Mouse (Mus musculus) midbrain, embryonic 13.5 days (tissue): ENCODE data around the gene Cyp2d12. TPM values are rescaled to one million over a fixed set of nuclear protein-coding genes. Genes with fewer than 3 reads are reported as not detected.

Experiments
- ATAC-seq: fragments of 200-750 bp; cut with Nextera tagmentation; 2 replicates; pipeline ENCODE4 v1.8.0; 2017; ENCODE audit warnings: mild to moderate bottlenecking, moderate TSS enrichment, moderate library complexity
- H3K27ac ChIP-seq: fragments of 300-500 bp; sonication (generic); 2 replicates; pipeline ENCODE4 v1.5.1; 2015; ENCODE audit warnings: inconsistent platforms, mild to moderate bottlenecking, moderate library complexity
- H3K27me3 ChIP-seq: fragments of 300-500 bp; sonication (generic); 2 replicates; pipeline ENCODE4 v1.6.1; 2015; ENCODE audit warnings: mild to moderate bottlenecking, inconsistent platforms
- H3K36me3 ChIP-seq: fragments of 300-500 bp; sonication (generic); 2 replicates; pipeline ENCODE4 v1.6.1; 2015; ENCODE audit warnings: mild to moderate bottlenecking, inconsistent platforms
- H3K4me1 ChIP-seq: fragments of 300-500 bp; sonication (generic); replicated peaks from 2 replicates; pipeline ENCODE4 v1.6.1; 2015; ENCODE audit warnings: inconsistent platforms
- H3K4me2 ChIP-seq: fragments of 300-500 bp; sonication (generic); replicated peaks from 2 replicates; pipeline ENCODE4 v1.6.1; 2015; ENCODE audit warnings: moderate library complexity, mild to moderate bottlenecking, inconsistent platforms
- H3K4me3 ChIP-seq: fragments of 300-500 bp; sonication (generic); replicated peaks from 2 replicates; pipeline ENCODE4 v1.5.1; 2015; ENCODE audit warnings: mild to moderate bottlenecking, inconsistent platforms
- H3K9ac ChIP-seq: fragments of 300-500 bp; sonication (generic); replicated peaks from 2 replicates; pipeline ENCODE4 v1.6.1; 2015; ENCODE audit warnings: mild to moderate bottlenecking, inconsistent platforms
- H3K9me3 ChIP-seq: fragments of 300-500 bp; sonication (generic); 2 replicates; pipeline ENCODE4 v1.6.1; 2016; ENCODE audit warnings: mild to moderate bottlenecking, inconsistent platforms
- WGBS: fragments of 180-500 bp; shearing (Covaris S2); methylation state at CpG from one replicate; pipeline ENCODE4 v1.1.7; 2015; 5-methylcytosine and 5-hydroxymethylcytosine counted together
- microRNA-seq: library from miRNA; unstranded; fragments of <30 nt; microRNA quantifications from one replicate; pipeline ENCODE4, GENCODE M21; 2016
- polyA plus RNA-seq: library from polyadenylated mRNA; unstranded; fragments of >200 nt; fragmentation: Nextera tagmentation; extraction: Ambion mirVana; gene quantifications from 2 replicates; pipeline ENCODE4 v1.2.1, GENCODE M21; 2015

Cyp2d12 gene
- polyA plus RNA-seq, 1 experiment from 2014 or later, result not detected

- Histone ChIP-seq H3K36me3 (no peaks in the 10 kb centered on the region), H3K27me3 (no peaks in the 10 kb centered on the region), H3K4me2 (no peak overlapping the region), H3K9me3 (no peaks in the 10 kb centered on the region), H3K4me3 (no peak overlapping the region), H3K27ac (no peak overlapping the region), H3K9ac (no peak overlapping the region), H3K4me1 (no peaks in the 10 kb centered on the region)
- WGBS, result 76% methylated on average over 1 of the region's 1 CpGs
- ATAC-seq, result no peak
Observed at GRCm38 (mm10) chr15:82572856-82573255, 18.0 kb downstream of the Cyp2d12 start.

- Histone ChIP-seq H3K4me3 (no peak overlapping the region), H3K36me3 (no peaks in the 10 kb centered on the region), H3K27ac (no peak overlapping the region), H3K4me1 (no peaks in the 10 kb centered on the region), H3K27me3 (no peaks in the 10 kb centered on the region), H3K9me3 (no peaks in the 10 kb centered on the region), H3K9ac (no peak overlapping the region), H3K4me2 (no peak overlapping the region)
- 86% methylated on average over 2 of the region's 2 CpGs for WGBS
- ATAC-seq, result no peak
Observed at GRCm38 (mm10) chr15:82579071-82579470, 24.2 kb downstream of the Cyp2d12 start.

- WGBS, result 91% methylated on average over 9 of the region's 9 CpGs
- H3K27me3 ChIP-seq, result no peaks in the 10 kb centered on the region
- H3K9ac ChIP-seq, result no peak overlapping the region
- no peaks in the 10 kb centered on the region for H3K4me1 ChIP-seq
- ATAC-seq, result no peak
- no peaks in the 10 kb centered on the region for H3K9me3 ChIP-seq
- no peaks in the 10 kb centered on the region for H3K36me3 ChIP-seq
- no peak overlapping the region for H3K4me3 ChIP-seq
- H3K27ac ChIP-seq, result no peak overlapping the region
- H3K4me2 ChIP-seq, result no peak overlapping the region
Observed at GRCm38 (mm10) chr15:82582621-82583020, 27.7 kb downstream of the Cyp2d12 start.

Small RNA genes within 50 kb of the gene (microRNA-seq; reads per million reads assigned to microRNA genes)
- gene Gm27924, result not detected
- gene Gm28023, result not detected

Other genes starting within 250 kb of the Cyp2d12 start
- 18.1 and 22.7 TPM in 2 replicates for gene Naga, start 216.1 kb upstream of the Cyp2d12 start, polyA plus RNA-seq
- 0.99 and 1.5 TPM in 2 replicates for gene Pheta2, start 216.1 kb upstream of the Cyp2d12 start, polyA plus RNA-seq
- gene Smdt1, start 216.1 kb upstream of the Cyp2d12 start, polyA plus RNA-seq, result 303 and 324 TPM in 2 replicates
- 350 and 359 TPM in 2 replicates for gene Ndufa6, start 200.8 kb upstream of the Cyp2d12 start, polyA plus RNA-seq
- gene Cyp2d22, start 174.8 kb upstream of the Cyp2d12 start, polyA plus RNA-seq, result 1.1 and 1.8 TPM in 2 replicates
- gene Cyp2d11, start 161.1 kb upstream of the Cyp2d12 start, polyA plus RNA-seq, result not detected in 2 replicates
- gene Cyp2d10, start 147.9 kb upstream of the Cyp2d12 start, polyA plus RNA-seq, result not detected in 2 replicates
- gene Cyp2d9, start 121.6 kb upstream of the Cyp2d12 start, polyA plus RNA-seq, result not detected in 2 replicates
- not detected in 2 replicates for gene Cyp2d34, start 65.9 kb downstream of the Cyp2d12 start, polyA plus RNA-seq
- gene Cyp2d40, start 209.1 kb downstream of the Cyp2d12 start, polyA plus RNA-seq, result not detected in 2 replicates
- gene Cyp2d26, start 239.2 kb downstream of the Cyp2d12 start, polyA plus RNA-seq, result not detected in 2 replicates